Mouse (Mus musculus) kidney, postnatal 10 days (tissue): ENCODE results near the gene Ccl1.

Experiments used
- DNase-seq: peaks from one replicate; pipeline ENCODE4 v3.0.0; 2021; ENCODE audit warnings: mixed read lengths

Gene Ccl1

DNA sequence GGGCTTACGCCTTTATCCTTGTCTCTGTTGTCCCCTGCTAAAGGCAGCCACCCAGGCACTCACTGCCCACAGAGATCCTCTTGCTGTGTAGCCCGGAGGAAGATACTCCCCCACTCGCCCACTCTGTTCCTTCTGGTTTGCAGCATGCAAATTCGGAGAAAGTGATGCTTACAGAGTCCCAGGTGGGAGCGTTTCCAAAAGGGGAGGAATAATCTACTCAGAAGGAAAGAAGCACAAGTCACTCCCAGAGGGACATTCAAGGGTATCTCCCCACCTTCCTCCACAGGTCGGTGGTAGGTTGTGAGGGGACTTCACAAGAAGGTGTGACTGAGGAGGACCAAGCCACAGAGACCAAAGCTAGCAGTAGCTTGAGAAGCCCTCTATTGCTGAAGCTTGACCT lies 100.3 kb downstream of the Ccl1 start:
- no peak for DNase-seq

GRCm38 (mm10) chr11:82203706-82204105 lies 101.8 kb downstream of the Ccl1 start:
- no peak for DNase-seq

GRCm38 (mm10) chr11:82197774-82198173 lies 107.7 kb downstream of the Ccl1 start:
- DNase-seq = no peak

DNA sequence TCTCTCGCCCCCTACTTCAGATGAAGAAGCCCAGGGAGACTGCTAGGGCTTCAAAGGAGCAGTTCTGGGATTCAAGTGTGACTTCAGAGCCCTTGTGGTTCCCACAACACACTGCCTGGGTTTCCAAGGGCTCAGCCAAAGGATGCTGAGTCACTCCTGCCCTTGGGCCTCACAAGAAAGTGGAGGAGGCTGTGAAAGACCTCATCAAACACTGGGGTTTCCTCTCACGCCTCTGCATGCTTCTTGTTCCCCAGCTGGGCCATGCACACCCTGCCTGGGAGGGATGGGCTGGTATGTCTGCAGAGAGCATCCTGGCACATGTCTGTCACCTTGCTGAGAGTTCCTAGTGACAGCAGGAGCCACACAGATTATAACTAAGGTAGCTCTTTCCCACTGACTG lies 110.5 kb downstream of the Ccl1 start:
- DNase-seq = no peak

DNA sequence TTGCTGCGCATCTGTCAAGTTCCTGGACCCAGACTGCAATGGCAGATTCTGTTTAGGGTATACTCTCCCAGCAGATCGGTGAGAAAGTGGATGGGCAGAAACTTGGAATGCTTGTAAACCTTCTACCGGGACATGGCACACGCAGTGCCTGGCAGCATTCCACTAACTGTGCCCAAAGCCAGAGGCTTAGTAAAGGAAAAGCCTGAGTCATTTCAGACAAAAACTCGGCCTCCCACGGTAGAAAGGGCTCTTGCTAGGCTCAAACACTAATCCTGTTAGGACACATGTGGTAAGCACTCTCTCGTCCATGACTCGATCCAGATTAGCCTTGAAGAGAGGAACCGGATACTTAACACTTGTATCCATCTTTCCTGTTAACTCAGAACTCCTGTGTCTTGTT lies 111.7 kb downstream of the Ccl1 start:
- DNase-seq = no peak

DNA sequence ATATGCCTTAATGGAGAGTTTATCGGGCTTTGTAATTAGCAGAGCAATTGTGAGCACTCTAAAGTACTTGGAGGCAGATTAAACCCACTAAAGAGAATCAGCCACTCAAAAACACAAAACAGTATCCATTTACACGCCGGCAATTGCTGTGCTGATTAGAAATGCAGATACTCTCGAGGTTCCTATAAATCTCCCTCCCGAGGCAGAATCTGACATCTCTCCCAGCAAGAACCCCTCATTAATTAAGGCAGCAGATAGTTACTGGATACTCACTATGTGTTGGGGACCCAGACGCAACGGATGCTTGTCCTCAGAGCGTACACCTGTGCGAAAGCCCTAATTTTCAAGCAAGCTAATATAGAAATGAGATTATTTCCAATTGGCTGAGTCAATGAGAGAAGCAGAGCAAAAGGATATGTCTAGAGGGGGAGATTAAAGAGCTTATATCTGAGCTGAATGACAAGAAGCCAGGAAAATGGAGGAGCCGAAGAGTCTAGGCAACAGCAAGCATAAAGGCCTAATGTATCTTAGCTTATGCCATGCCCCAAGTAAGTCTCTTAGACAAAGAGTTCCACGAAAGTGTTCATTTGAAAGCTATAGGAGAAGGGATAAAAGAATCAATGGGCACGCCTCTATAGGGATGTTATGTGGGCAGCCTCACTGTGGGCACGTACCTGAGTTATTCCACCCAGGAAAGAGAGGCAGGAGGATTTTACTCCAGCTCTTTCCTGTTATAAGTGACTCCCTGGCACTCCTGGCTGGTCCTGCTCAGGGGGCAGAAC lies 115.5 kb downstream of the Ccl1 start:
- DNase-seq = no peak

GRCm38 (mm10) chr11:82185684-82186083 lies 119.8 kb downstream of the Ccl1 start:
- no peak for DNase-seq

GRCm38 (mm10) chr11:82183281-82183935 lies 122.1 kb downstream of the Ccl1 start:
- no peak for DNase-seq

DNA sequence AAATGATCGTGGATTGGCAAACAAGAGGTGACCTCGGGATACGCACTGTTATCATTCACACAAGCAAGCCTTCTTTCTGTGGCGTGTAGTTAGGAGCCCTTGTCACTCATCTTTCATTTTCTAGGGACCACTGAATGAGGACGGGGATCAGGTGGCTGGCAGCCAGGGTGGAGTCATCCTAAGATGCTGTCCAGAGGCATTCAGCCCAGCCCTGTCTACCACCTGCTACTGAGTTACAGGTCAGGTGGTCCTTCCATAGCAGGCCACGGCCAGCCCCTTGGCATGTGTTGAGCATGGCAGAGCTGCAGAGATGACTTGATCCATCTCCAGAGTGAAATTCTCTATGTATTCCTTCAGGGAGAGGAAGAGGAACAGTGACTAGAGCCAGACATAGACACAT lies 123.1 kb downstream of the Ccl1 start:
- DNase-seq = no peak

- no peak for DNase-seq
Measured at GRCm38 (mm10) chr11:82181331-82181730, 124.2 kb downstream of the Ccl1 start.

- DNase-seq = no peak
Measured at GRCm38 (mm10) chr11:82178161-82178560, 127.3 kb downstream of the Ccl1 start.

- peak; percentile 57 for DNase-seq
Measured at GRCm38 (mm10) chr11:82177711-82178110, 127.8 kb downstream of the Ccl1 start.

DNA sequence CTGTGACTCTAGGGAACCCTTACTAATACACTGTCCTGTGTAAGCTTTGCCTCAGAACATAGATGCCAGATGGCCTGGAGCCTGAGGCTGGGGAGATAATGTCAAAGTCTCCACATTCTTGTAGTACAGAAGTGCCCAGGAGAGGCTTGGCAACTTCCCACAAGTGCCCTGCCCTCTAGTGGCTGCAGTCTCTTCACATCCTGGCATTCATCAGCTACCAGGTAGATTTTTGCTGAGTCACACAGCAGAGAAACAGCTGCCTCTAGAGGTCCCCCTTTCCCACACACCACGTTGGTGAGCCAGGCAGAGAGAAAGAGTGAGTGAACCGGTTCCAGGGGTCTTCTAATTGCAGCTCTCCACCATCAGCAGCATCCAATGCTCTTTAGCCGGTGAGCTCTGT lies 130.7 kb downstream of the Ccl1 start:
- DNase-seq = peak; percentile 79

DNA sequence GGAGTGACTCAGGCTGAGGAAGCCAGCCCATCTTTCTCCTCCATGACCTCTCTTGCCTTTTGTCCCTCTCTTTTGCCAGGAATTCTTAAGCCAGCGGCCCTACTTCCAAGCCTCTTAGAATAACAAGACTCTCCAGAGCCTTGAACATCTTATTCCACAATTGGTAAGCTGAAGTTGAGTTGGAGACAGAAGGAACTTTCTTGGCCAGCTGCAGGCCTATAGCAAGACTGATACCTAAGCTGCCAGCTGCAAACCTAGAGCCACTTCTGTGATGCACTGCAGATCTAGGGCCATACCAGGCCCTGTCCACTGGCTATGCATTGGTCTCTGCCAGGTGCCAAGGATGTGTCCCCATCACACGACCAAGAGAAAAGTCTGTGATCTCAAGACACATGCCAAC lies 132.0 kb downstream of the Ccl1 start:
- DNase-seq = no peak

- DNase-seq = no peak
Measured at GRCm38 (mm10) chr11:82171316-82172071, 134.0 kb downstream of the Ccl1 start.

- no peak for DNase-seq
Measured at GRCm38 (mm10) chr11:82169456-82169855, 136.0 kb downstream of the Ccl1 start.

GRCm38 (mm10) chr11:82168308-82168707 lies 137.2 kb downstream of the Ccl1 start:
- no peak for DNase-seq

GRCm38 (mm10) chr11:82163285-82163684 lies 142.2 kb downstream of the Ccl1 start:
- no peak for DNase-seq

DNA sequence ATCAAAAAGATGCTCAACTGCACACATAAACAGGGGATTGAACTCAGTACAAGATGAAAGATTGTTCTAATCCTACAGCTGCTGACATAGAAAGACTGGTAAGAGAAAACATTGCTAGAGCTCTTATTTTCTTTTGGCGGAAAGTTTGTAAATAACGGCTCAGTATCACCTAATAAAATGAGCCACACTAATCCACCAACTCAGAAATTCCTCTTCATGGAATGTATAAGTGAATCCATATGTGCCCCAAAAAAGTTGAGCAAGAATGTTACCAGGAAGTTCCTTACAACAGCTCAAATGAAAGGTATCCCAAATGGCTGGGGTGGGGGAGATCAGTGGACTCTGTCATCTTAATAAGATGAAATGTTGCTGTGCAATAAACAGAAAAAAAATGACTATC lies 146.4 kb downstream of the Ccl1 start:
- DNase-seq = no peak

DNA sequence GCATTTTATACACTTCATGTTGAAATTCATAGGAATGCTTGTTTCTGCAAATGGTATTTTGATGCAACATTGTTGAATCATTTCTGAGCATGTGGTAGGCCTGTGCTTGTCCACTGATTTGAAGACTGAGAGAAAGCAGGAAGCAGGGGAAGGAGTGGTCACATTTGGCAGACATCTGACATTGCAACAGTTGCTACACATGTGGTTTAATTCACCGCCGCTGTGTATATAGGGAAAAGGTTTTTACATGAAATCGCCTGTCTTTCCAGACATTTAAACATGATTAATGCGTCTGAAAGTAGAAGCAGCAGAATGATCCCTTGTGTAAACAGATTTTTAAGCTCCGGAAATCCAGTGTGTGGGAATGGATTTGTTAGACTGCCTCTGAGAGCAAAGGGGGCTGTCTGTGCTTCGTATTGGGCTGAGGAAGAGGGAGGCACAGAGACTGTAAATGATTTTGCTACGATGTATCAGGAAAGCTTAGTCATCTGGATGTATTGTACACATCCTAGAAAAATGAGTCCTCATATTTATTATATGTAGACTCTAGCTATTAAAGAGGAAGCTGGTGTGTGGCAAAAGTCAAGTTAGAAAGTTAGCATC lies 165.9 kb downstream of the Ccl1 start:
- DNase-seq = no peak

DNA sequence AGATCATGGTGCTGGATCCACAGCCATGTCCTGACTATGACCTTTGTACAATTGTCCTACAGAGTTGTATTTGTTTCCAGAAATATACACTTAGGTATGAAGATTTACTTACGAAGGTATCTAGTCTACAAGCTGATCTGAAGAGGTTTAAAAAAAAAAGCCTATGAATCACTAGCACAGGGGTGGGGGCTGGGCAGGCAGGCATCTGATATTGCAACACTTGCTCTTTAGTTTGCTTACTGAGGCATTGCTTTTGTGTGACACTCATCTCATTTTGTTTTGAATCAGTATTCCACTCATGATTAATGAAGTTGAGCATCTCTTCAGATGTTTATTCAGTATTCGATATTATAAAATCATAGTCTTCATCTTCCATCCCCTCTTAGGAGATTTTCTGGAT lies 169.3 kb downstream of the Ccl1 start:
- no peak for DNase-seq

- no peak for DNase-seq
Measured at GRCm38 (mm10) chr11:82132977-82133376, 172.5 kb downstream of the Ccl1 start.
